Mouse (Mus musculus): Measurements from ENCODE around the gene Adap2. TPM values are rescaled to one million over a fixed set of nuclear protein-coding genes. Genes with fewer than 3 reads are reported as not detected.
"Not testable (repeated sequence)": the region's sequence is repeated elsewhere in the genome, so short reads cannot be mapped to it uniquely, and the experiment has no call there.

Gene Adap2
- total RNA-seq, 2 experiments from 2014 or later, result 3.7 to 5.8 TPM

GRCm38 (mm10) chr11:80156841-80157240, 2.9 kb downstream of the Adap2 start:
- ATAC-seq (ENCODE audit: poor library complexity, severe bottlenecking), result 0 out of 2 replicates have a peak, but pooled peaks have one; percentile 19

GRCm38 (mm10) chr11:80159018-80159417, 5.1 kb downstream of the Adap2 start:
- ATAC-seq (ENCODE audit: poor library complexity, severe bottlenecking), result no peak

- no peak for ATAC-seq (ENCODE audit: poor library complexity, severe bottlenecking)
Measured at GRCm38 (mm10) chr11:80161041-80161440, 7.1 kb downstream of the Adap2 start.

GRCm38 (mm10) chr11:80163362-80164116, 9.6 kb downstream of the Adap2 start:
- no peak for ATAC-seq (ENCODE audit: poor library complexity, severe bottlenecking)

- no peak for ATAC-seq (ENCODE audit: poor library complexity, severe bottlenecking)
Measured at GRCm38 (mm10) chr11:80164224-80164623, 10.3 kb downstream of the Adap2 start.

- ATAC-seq (ENCODE audit: poor library complexity, severe bottlenecking), result no peak
Measured at GRCm38 (mm10) chr11:80168121-80168520, 14.2 kb downstream of the Adap2 start.

GRCm38 (mm10) chr11:80168611-80169249, 14.8 kb downstream of the Adap2 start:
- peak; percentile 84 for ATAC-seq (ENCODE audit: poor library complexity, severe bottlenecking)

- peak; percentile 53; the same call in 1 of the 2 replicates for ATAC-seq (ENCODE audit: poor library complexity, severe bottlenecking)
Measured at GRCm38 (mm10) chr11:80169629-80170028, 15.7 kb downstream of the Adap2 start.

- no peak for ATAC-seq (ENCODE audit: poor library complexity, severe bottlenecking)
Measured at GRCm38 (mm10) chr11:80170351-80170750, 16.4 kb downstream of the Adap2 start.

GRCm38 (mm10) chr11:80171884-80172283, 18.0 kb downstream of the Adap2 start:
- ATAC-seq (ENCODE audit: poor library complexity, severe bottlenecking), result no peak

- no peak for ATAC-seq (ENCODE audit: poor library complexity, severe bottlenecking)
Measured at GRCm38 (mm10) chr11:80173963-80174670, 20.2 kb downstream of the Adap2 start.

- ATAC-seq (ENCODE audit: poor library complexity, severe bottlenecking), result peak; percentile 57
Measured at GRCm38 (mm10) chr11:80176911-80177895, 23.3 kb downstream of the Adap2 start.

GRCm38 (mm10) chr11:80178316-80178715, 24.4 kb downstream of the Adap2 start:
- no peak for ATAC-seq (ENCODE audit: poor library complexity, severe bottlenecking)

GRCm38 (mm10) chr11:80181021-80181749, 27.3 kb downstream of the Adap2 start:
- ATAC-seq (ENCODE audit: poor library complexity, severe bottlenecking), result no peak

GRCm38 (mm10) chr11:80183054-80183704, 29.3 kb downstream of the Adap2 start:
- ATAC-seq (ENCODE audit: poor library complexity, severe bottlenecking), result peak; percentile 51

- peak; percentile 100 for ATAC-seq (ENCODE audit: poor library complexity, severe bottlenecking)
Measured at GRCm38 (mm10) chr11:80183705-80184255, 29.9 kb downstream of the Adap2 start, which contains the start of gene Rnf135. Gene Rnf135 (plus strand): TSS chr11:80183851.

GRCm38 (mm10) chr11:80184531-80185071, 30.7 kb downstream of the Adap2 start:
- no peak for ATAC-seq (ENCODE audit: poor library complexity, severe bottlenecking)

- ATAC-seq (ENCODE audit: poor library complexity, severe bottlenecking), result not testable (repeated sequence)
Measured at GRCm38 (mm10) chr11:80185441-80185976, 31.6 kb downstream of the Adap2 start.

All from megakaryocyte, adult 5-6 weeks (primary cell).